Mouse (Mus musculus) heart, postnatal 25 days (tissue): ENCODE results near the gene Shroom1. TPM values are rescaled to one million over a fixed set of nuclear protein-coding genes. Genes with fewer than 3 reads are reported as not detected.
A peak's percentile ranks its signal among the peaks of the same experiment; 100 is the strongest.

ENCODE experiments used
- DNase-seq: peaks from one replicate; pipeline ENCODE4 v3.0.0; 2022; ENCODE audit warnings: low spot score
- intact Hi-C: fragments of 180-260 bp; cut with DNase I; formaldehyde crosslinking; loops from one replicate; pipeline ENCODE4 v1.15.1; 2025
- total RNA-seq, 2 experiments: library from RNA; stranded (reverse); gene quantifications; 2 replicates each; pipeline ENCODE4 v1.2.3; 2021

Shroom1 gene
- total RNA-seq, 2 experiments from 2014 or later = 0.49 to 0.59 TPM

- DNase-seq = no peak
- intact Hi-C loops = no loop called here
Measured at GRCm38 (mm10) chr11:53478383-53479170, 21.6 kb downstream of the Shroom1 start.

GRCm38 (mm10) chr11:53479171-53479782 lies 22.3 kb downstream of the Shroom1 start:
- DNase-seq = no peak
- intact Hi-C loops = no loop called here

GRCm38 (mm10) chr11:53479783-53480301 lies 22.8 kb downstream of the Shroom1 start, which contains the start of the genes Gm9945 and Sowaha:
Gene Gm9945 (plus strand): TSS chr11:53480166.
Gene Sowaha (minus strand): TSS chr11:53480274.
- DNase-seq = no peak
- intact Hi-C loops = no loop called here

DNA sequence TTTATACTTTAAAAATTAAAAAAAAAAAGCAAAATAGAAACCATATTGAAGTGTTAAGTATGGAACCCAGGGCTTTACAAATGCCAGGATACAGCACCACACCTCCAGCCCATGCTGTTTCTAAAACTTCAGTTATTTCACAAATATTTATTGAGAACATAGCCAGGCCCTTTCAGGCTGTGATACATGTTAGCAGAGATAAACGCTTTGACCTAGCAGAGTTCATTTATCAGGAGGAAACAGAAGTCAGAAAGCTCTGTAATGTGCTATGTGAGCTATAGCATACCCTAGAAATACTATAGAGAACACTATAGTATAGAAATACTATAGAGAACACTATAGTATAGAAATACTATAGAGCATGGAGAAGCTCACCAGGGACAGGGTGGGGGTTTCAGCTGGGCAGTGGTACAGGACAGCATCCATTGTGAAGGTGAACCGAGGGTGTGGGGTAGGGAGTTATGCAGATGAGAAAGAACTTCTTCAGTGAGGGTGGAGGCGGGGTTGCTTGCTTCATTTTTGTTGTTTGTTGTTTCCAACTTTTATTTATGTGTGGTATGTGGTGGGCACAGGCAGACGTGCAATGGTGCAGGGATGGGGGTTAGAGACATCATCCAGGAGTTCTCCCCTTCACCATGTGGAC lies 24.2 kb downstream of the Shroom1 start:
- intact Hi-C loops = no loop called here
- DNase-seq = no peak

- no peak for DNase-seq
- intact Hi-C loops = no loop called here
Measured at GRCm38 (mm10) chr11:53483159-53483891, 26.3 kb downstream of the Shroom1 start.

- intact Hi-C loops = no loop called here
- DNase-seq = no peak
Measured at GRCm38 (mm10) chr11:53485719-53486118, 28.7 kb downstream of the Shroom1 start.

DNA sequence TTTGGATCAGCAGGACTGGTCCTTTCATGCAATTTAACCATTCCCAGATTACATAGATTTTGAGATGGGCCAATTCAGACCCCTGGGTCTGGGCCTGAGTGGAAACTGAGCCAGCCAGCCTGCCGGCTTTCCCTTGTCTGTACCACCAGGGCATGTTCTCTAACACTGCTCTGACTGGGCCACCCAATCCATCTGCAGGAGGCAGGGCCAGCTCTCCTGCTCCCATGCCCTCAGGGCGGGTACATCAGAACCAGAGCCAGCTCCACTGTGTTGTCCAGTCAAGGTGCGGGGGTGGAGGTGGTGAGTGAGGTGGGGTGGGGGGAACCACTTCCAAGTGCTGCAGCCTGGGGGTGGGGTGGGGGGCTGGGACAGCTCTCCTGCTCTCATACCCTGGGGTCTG lies 29.3 kb downstream of the Shroom1 start:
- no peak for DNase-seq
- intact Hi-C loops = no loop called here

DNA sequence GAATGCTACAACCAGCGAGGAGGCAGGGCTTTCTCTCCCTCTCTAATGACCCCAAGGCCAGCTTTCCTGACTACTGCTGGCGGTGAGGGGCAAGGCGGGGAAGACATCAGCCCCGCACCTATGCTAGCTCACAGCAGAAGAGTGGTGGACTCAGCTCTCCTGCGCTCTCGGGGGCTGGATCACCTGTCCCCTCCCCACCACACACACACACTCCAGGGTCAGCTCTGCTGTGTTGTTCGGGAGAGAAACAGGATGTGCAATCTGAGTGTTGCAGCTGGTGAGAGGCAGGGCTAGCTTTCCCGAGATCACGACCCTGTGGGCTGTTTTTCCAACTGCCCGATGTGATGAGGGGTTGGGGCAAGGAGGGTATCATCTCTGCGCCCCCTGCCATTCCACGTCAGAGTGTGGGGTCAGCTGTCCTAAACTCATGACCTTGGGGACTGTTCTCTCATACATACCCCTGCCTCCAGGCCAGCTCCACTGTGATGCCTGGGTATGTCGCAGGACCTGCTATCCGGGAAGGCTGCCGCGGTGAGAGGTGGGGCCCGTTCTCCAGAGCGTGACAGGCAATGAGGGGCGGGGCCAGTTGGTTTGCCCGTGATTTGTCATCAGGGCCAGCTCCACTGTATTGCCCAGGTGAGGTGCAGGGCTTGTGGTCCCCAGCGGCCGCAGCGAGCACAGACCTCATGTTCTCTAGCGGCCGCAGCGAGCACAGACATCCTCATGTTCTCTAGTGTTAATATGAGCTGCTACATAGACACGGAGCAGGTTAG lies 30.0 kb downstream of the Shroom1 start:
- no peak for DNase-seq
- intact Hi-C loops = no loop called here

- intact Hi-C loops = no loop called here
- no peak for DNase-seq
Measured at GRCm38 (mm10) chr11:53489007-53489406, 32.0 kb downstream of the Shroom1 start.

GRCm38 (mm10) chr11:53489421-53489820 lies 32.4 kb downstream of the Shroom1 start:
- DNase-seq = no peak
- intact Hi-C loops = no loop called here

DNA sequence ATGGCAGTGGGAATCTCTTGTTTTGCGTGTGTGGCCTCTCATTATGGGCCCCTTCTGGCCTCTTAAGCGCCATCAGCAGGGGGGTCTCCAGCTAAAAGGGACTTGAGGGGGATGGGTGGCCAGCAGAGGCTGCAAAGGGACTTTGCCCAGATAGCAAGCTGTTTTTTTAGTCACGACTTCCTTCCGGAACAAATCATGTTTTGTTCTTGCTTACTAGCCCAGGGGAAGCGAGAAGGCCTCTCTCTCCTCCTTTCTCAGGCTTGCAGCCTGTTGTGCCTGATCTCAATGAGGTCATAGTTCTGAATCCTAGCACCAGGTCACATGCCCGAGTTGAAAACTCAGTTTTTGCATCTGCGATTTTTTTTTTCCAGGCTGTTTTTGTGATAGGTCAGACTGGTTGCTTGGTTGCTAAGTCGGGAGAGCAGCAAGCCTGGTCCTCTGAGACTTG lies 35.0 kb downstream of the Shroom1 start:
- intact Hi-C loops = no loop called here
- DNase-seq = peak; percentile 34

DNA sequence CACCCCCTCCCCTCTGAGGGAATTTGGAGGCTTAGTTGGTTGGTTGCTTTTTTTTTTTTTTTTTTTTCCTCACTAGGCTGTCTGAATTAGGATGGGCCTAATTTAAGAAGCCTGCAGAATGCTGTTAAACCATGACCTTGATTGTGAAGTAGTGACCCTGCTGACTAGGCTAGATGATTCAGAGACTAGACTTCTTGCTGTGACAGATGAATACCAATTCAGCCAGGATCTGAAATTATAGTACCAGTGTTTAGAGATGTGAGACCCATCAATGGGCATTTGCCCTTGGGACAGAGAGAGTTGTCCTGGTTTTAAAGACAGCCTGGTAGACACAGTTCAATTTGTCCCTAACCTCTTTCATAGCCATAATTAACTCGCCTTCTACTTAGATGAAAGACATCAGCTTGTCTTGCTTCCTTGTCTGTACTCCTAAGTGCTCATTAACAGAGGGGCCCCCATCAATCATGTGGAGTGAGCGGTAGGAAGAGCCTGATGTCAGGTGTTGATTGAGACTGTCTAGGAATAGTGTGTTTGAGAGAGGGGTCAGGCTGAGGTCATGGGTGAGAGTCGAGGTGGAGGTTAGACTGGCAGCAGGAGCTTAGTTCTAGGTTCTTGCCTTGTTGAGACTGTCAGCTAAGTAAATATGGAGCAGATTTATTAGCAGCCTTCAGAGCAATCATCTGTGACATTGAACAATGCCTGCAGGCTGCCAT lies 36.4 kb downstream of the Shroom1 start:
- no peak for DNase-seq
- intact Hi-C loops = no loop called here

- DNase-seq = no peak
- intact Hi-C loops = no loop called here
Measured at GRCm38 (mm10) chr11:53495417-53495816, 38.4 kb downstream of the Shroom1 start.

GRCm38 (mm10) chr11:53496946-53497345 lies 39.9 kb downstream of the Shroom1 start:
- intact Hi-C loops = no loop called here
- no peak for DNase-seq

- DNase-seq = no peak
- intact Hi-C loops = no loop called here
Measured at GRCm38 (mm10) chr11:53500569-53500968, 43.6 kb downstream of the Shroom1 start.

DNA sequence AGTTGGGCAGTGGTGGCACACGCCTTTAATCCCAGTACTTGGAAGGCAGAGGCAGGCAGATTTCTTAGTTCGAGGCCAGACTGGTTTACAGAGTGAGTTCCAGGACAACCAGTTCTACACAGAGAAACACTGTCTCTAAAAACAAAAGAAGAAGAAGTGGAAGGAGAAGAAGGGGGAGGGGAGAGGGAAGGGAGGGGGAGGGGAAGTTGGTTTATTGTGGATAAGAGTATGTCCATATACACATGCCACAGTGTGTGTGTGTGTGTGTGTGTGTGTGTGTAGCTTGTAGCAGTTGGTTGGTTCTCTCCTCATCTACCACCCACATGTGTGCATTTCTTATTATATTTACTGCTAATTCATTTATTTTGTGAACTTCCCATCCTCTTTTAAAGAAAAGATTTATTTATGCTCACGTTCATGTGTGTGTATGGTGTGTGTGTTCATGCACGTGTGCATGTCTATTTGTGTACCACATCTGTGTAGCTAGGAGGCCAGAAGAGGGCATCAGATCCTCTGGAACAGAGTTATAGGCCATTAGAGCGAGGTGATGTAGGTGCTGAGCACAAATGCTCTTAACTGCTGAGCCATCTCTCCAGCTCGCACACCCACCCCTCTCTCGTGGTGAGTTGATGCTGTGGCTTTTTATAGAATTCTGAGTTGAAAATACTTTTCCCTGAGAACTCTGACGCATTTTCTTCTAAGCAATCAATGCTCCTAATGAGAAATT lies 45.2 kb downstream of the Shroom1 start:
- intact Hi-C loops = no loop called here
- no peak for DNase-seq

DNA sequence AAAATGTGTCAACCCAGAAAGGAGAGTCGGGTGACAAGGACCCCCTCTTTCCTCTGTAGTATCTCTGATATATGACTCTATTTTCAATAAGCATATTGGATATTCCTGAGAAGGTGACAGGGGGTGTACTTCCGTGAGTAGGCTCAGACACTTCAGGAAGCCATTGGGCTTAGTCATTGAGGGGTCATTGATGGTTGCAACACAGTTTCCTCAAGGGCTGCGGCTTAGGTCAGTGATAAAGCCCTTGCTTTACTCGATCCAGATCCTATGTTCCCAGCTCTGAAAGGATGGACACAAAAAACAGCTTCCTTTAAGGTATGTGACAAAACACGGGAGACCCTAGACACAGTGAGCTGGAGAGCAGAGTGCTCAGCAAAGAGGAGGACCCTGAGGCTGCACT lies 46.7 kb downstream of the Shroom1 start:
- no peak for DNase-seq

DNA sequence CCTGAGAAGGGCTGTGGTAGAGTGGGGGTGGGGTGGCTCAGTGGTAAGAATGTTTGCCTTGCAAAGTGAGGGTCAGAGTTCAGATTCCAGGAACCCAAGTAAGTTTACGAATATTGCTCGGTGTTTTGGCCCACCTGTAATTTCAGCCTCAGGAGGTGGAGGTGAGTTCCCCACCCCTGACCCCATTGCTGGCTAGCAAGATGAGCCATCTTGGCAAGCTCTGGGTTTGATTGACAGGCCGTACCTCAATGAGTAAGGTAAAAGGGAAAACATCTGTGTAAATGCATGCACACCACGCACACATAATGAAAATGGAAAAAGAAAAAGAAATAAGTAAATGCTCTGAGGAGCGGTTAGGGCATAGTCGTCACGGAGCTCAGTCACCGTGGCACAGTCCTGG lies 47.4 kb downstream of the Shroom1 start:
- intact Hi-C loops = no loop called here
- DNase-seq = no peak

More for the DNA sequence above, 46.7 kb downstream of the Shroom1 start:
- intact Hi-C loops = no loop called here
